Mouse (Mus musculus) bone marrow, adult 2 months (tissue): Measurements from ENCODE around the gene Gas7.

ENCODE experiments used
- CTCF ChIP-seq: fragments of 200-500 bp; IDR thresholded peaks from 2 replicates; pipeline ENCODE4 v1.5.1; 2011; ENCODE audit warnings: low read length, control low read depth; ENCODE audit not compliant: control insufficient read depth, insufficient read depth
- POLR2A ChIP-seq: fragments of 200-500 bp; IDR thresholded peaks from 2 replicates; pipeline ENCODE4 v1.6.1; 2011; ENCODE audit warnings: low read depth, mild to moderate bottlenecking, control low read depth, low read length, borderline replicate concordance; ENCODE audit not compliant: control insufficient read depth

- no peak for TF ChIP-seq CTCF
- TF ChIP-seq POLR2A, result no peak
Measured at GRCm38 (mm10) chr11:67728726-67729125, 273.5 kb downstream of the Gas7 start.
